ENCODE assay signal across 19 mouse cellular contexts in the genomic region with DNA sequence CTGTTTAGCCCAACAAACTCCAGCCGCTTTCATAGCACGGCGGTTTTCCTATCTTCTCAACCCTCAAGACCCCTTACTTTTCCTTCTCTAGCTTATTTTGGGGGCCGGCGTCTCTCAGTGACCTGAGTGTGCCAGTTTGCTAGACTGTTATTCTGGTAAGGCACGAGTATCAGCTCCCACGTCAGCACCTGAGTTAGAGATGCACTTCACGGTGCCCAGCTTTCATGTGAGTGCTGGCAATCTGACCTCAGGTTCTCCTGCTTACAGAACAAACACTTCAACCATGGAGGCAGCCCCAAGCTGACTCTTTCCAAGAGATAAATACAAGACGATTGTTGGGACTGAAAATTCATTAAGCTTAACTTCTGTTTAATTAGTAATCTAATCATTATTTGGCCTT. TPM values are rescaled to one million over a fixed set of nuclear protein-coding genes. Genes with fewer than 3 reads are reported as not detected.
DNase-seq lines count a peak whose midpoint lies in the region; ATAC-seq and TF ChIP-seq lines count a peak whose summit lies in the region.
"Had no signal": no experiment of that assay in that cellular context is flagged by ENCODE, and none has a peak within 500 bp of the region (broad histone marks: within the 10 kb centered on the region; RNA-seq: fewer than 3 reads in every experiment).

No protein-coding gene starts in this region.

- H3K9ac ChIP-seq in heart, embryonic 13.5 days: no peak overlapping the region
- H3K9ac ChIP-seq in lung, embryonic 14.5 days: no peak overlapping the region
- H3K9ac ChIP-seq: forebrain, embryonic 13.5 days; hindbrain, embryonic 14.5 days had no signal

- H3K27ac ChIP-seq in heart, embryonic 13.5 days (replicated peaks): no peak overlapping the region
- no peak overlapping the region for H3K27ac ChIP-seq in lung, embryonic 14.5 days (ENCODE audit: low read depth)
- H3K27ac ChIP-seq: embryonic facial prominence, embryonic 10.5 days; forebrain, embryonic 13.5 days; gastrocnemius, adult 2 months; hindbrain, embryonic 10.5 days; hindbrain, embryonic 14.5 days had no signal

- no peaks in the 10 kb centered on the region for H3K9me3 ChIP-seq in heart, embryonic 13.5 days
- no peaks in the 10 kb centered on the region for H3K9me3 ChIP-seq in lung, embryonic 14.5 days (ENCODE audit: low read depth, low read length)
- H3K9me3 ChIP-seq: embryonic facial prominence, embryonic 10.5 days; forebrain, embryonic 13.5 days; hindbrain, embryonic 10.5 days had no signal

- no peak for TF ChIP-seq CTCF in lung, embryonic 14.5 days (IDR thresholded peaks at IDR 0.05; ENCODE audit: low read depth)

- H3K4me2 ChIP-seq in heart, embryonic 13.5 days: peak overlapping the region; percentile 36
- 0 out of 2 replicates have a peak overlapping the region, but pooled peaks have one; percentile 7 for H3K4me2 ChIP-seq in lung, embryonic 14.5 days
- H3K4me2 ChIP-seq: forebrain, embryonic 13.5 days; hindbrain, embryonic 14.5 days had no signal

- ATAC-seq in heart, embryonic 13.5 days (ENCODE audit: extremely low read depth, insufficient number of reproducible peaks, low FRiP score, low TSS enrichment): no peak
- ATAC-seq in lung, embryonic 14.5 days (ENCODE audit: insufficient read depth): no peak
- ATAC-seq in megakaryocyte progenitor cell, adult 5-6 weeks (replicated peaks; ENCODE audit: poor library complexity): no peak
- ATAC-seq: forebrain, embryonic 13.5 days had no signal

- H3K4me1 ChIP-seq in heart, embryonic 13.5 days: peaks cover 5% of the 10 kb centered on the region; the same call in 1 of the 2 replicates
- H3K4me1 ChIP-seq in lung, embryonic 14.5 days (ENCODE audit: insufficient read depth): no peaks in the 10 kb centered on the region
- H3K4me1 ChIP-seq: embryonic facial prominence, embryonic 10.5 days; forebrain, embryonic 13.5 days; hindbrain, embryonic 10.5 days had no signal

- H3K4me3 ChIP-seq in heart, embryonic 13.5 days: no peak overlapping the region
- no peak overlapping the region for H3K4me3 ChIP-seq in lung, embryonic 14.5 days (ENCODE audit: low read depth, low read length)
- H3K4me3 ChIP-seq: embryonic facial prominence, embryonic 10.5 days; forebrain, embryonic 13.5 days; gastrocnemius, adult 2 months; hindbrain, embryonic 10.5 days had no signal

- H3K27me3 ChIP-seq in heart, embryonic 13.5 days (replicated peaks): no peaks in the 10 kb centered on the region
- H3K27me3 ChIP-seq in lung, embryonic 14.5 days (ENCODE audit: insufficient read depth, low read length): no peaks in the 10 kb centered on the region
- H3K27me3 ChIP-seq: forebrain, embryonic 13.5 days had no signal

- 38% methylated on average over 9 of the region's 9 CpGs for WGBS in heart, embryonic 13.5 days
- WGBS in lung, embryonic 14.5 days: 41% methylated on average over 9 of the region's 9 CpGs

- DNase-seq in heart, adult 8-10 months (ENCODE audit: low spot score): no peak
- no peak for DNase-seq in lung, embryonic 14.5 days
- peak; percentile 58 for DNase-seq in lung, postnatal 25 days (ENCODE audit: low spot score)
- no peak for DNase-seq in layer of hippocampus, postnatal 36 days
- DNase-seq in left cerebral cortex, postnatal 36 days (ENCODE audit: low spot score in 2 of 2): no peak
- DNase-seq: adrenal gland, adult 2 months; adrenal gland, postnatal 25 days; cerebellum, adult 18-20 months; cerebellum, adult 9-11 months; cerebellum, postnatal 36 days; gastrocnemius, adult 2 months; gastrocnemius, postnatal 25 days had no signal

- no peaks in the 10 kb centered on the region for H3K36me3 ChIP-seq in heart, embryonic 13.5 days
- H3K36me3 ChIP-seq in lung, embryonic 14.5 days (ENCODE audit: insufficient read depth): no peaks in the 10 kb centered on the region
- H3K36me3 ChIP-seq: embryonic facial prominence, embryonic 10.5 days; hindbrain, embryonic 10.5 days had no signal

- intact Hi-C loops in left cerebral cortex, postnatal 36 days (cut with DNase I): no loop called here

RNA-seq across cellular contexts. Expression of a gene that starts 46.1 kb away (rescaled TPM):
- 22.0 and 22.6 TPM in 2 replicates for polyA plus RNA-seq in heart, embryonic 13.5 days (2015; fragmentation: Nextera tagmentation; extraction: Ambion mirVana)
- total RNA-seq in heart, adult 8-10 months (2022): under 1 TPM; 0.14 to 0.35 (median 0.28) TPM
- polyA plus RNA-seq in lung, embryonic 14.5 days (2014; fragmentation: Nextera tagmentation; extraction: Ambion mirVana): 10.2 and 13.7 TPM in 2 replicates
- not detected in 2 replicates for total RNA-seq in megakaryocyte progenitor cell, adult 5-6 weeks (2015)
- not detected in 2 replicates for total RNA-seq in megakaryocyte progenitor cell, adult 5-6 weeks (2017)
- total RNA-seq in layer of hippocampus, postnatal 36 days (2021): 10 to 100 TPM; 36.6 to 40.6 TPM
- total RNA-seq in left cerebral cortex, postnatal 36 days (2021): 10 to 100 TPM; 28.0 to 33.4 TPM
- total RNA-seq: granulocyte monocyte progenitor cell, adult 5-6 weeks had no signal

Comparison
In these comparisons a context has a peak if more than half of its experiments do, and no peak if none do; other contexts are left out.
1. RNA of a gene that starts 46.1 kb away (total RNA-seq): 36.6 to 40.6 TPM in layer of hippocampus, postnatal 36 days and 28.0 to 33.4 TPM in left cerebral cortex, postnatal 36 days; 0.14 to 0.35 TPM in heart, adult 8-10 months and not detected in megakaryocyte progenitor cell, adult 5-6 weeks; every median in the first group is over 10 times any median in the second.